Mouse (Mus musculus) ES-E14 (cell line): ENCODE data around the gene Ccl2. TPM values are rescaled to one million over a fixed set of nuclear protein-coding genes. Genes with fewer than 3 reads are reported as not detected.

Source experiments
- DNase-seq: peaks from one replicate; pipeline ENCODE4 v3.0.0-alpha.2; 2013; ENCODE audit warnings: low read depth, low spot score
- H3K27ac ChIP-seq: 2 replicates; pipeline ENCODE4 v1.5.1; 2012; ENCODE audit warnings: low read depth, mild to moderate bottlenecking, low read length, moderate library complexity, mixed read lengths; ENCODE audit not compliant: poor library complexity, insufficient read depth, severe bottlenecking
- H3K36me3 ChIP-seq: 2 replicates; pipeline ENCODE4 v1.6.1; 2012; ENCODE audit warnings: mild to moderate bottlenecking, low read length, moderate library complexity, mixed read lengths; ENCODE audit not compliant: control insufficient read depth, poor library complexity, insufficient read depth, severe bottlenecking
- H3K4me1 ChIP-seq, 2 experiments: fragments of 150-350 bp in 1 of 2; sonication (generic) in 1 of 2; 2 replicates each; pipeline ENCODE4 v1.6.1; 2012; ENCODE audit warnings: low read length in 2 of 2, mild to moderate bottlenecking in 1 of 2, mixed read lengths in 1 of 2; ENCODE audit not compliant: control insufficient read depth in 2 of 2, insufficient read depth in 2 of 2, poor library complexity in 1 of 2
- H3K4me3 ChIP-seq, 2 experiments: fragments of 150-350 bp in 1 of 2; sonication (generic) in 1 of 2; 2 replicates each; pipeline ENCODE4 v1.5.1; 2012; ENCODE audit warnings: low read length in 2 of 2, low read depth in 1 of 2, mild to moderate bottlenecking in 1 of 2, mixed read lengths in 1 of 2; ENCODE audit not compliant: insufficient read depth in 1 of 2, poor library complexity in 1 of 2, severe bottlenecking in 1 of 2
- H3K9ac ChIP-seq: 2 replicates; pipeline ENCODE4 v1.6.1; 2012; ENCODE audit warnings: low read depth, mild to moderate bottlenecking, low read length, mixed read lengths; ENCODE audit not compliant: poor library complexity, insufficient read depth, severe bottlenecking
- H3K9me3 ChIP-seq: fragments of 150-350 bp; sonication (generic); 2 replicates; pipeline ENCODE4 v1.6.1; 2012; ENCODE audit warnings: low read depth, mild to moderate bottlenecking, low read length; ENCODE audit not compliant: control insufficient read depth, insufficient read depth
- CHD2 ChIP-seq: IDR thresholded peaks from 2 replicates; pipeline ENCODE4 v1.6.1; 2014; ENCODE audit warnings: mild to moderate bottlenecking, low read depth, low read length, inconsistent platforms
- HCFC1 ChIP-seq: IDR thresholded peaks from 2 replicates; pipeline ENCODE4 v1.6.1; 2012; ENCODE audit warnings: low read length, inconsistent platforms, borderline replicate concordance; ENCODE audit not compliant: insufficient read depth
- MAFK ChIP-seq: IDR thresholded peaks from 2 replicates; pipeline ENCODE4 v1.6.1; 2014; ENCODE audit warnings: mild to moderate bottlenecking, low read depth, low read length, inconsistent platforms; ENCODE audit not compliant: insufficient read depth
- ZC3H11A ChIP-seq: IDR thresholded peaks from 2 replicates; pipeline ENCODE4 v1.6.1; 2012; ENCODE audit warnings: low read depth, mild to moderate bottlenecking, inconsistent platforms, low read length, borderline replicate concordance
- ZNF384 ChIP-seq: IDR thresholded peaks from 2 replicates; pipeline ENCODE4 v1.6.1; 2012; ENCODE audit warnings: low read depth, low read length, inconsistent platforms
- in situ Hi-C, 2 experiments: fragments of 600-800 bp; cut with MboI; formaldehyde crosslinking; loops; one replicate each; pipeline ENCODE4 v1.15.1; 2025; ENCODE audit warnings: low sequenced_read_pairs in 2 of 2, inconsistent platforms in 1 of 2; ENCODE audit not compliant: unreplicated experiment in 2 of 2
- total RNA-seq: library from RNA; depleted of rRNA; stranded (reverse); fragments of 300-350 nt; gene quantifications from 2 replicates; pipeline ENCODE4 v1.2.3, GENCODE M21; 2012

Gene Ccl2
- total RNA-seq, 1 experiment, result 7.8 TPM

DNA sequence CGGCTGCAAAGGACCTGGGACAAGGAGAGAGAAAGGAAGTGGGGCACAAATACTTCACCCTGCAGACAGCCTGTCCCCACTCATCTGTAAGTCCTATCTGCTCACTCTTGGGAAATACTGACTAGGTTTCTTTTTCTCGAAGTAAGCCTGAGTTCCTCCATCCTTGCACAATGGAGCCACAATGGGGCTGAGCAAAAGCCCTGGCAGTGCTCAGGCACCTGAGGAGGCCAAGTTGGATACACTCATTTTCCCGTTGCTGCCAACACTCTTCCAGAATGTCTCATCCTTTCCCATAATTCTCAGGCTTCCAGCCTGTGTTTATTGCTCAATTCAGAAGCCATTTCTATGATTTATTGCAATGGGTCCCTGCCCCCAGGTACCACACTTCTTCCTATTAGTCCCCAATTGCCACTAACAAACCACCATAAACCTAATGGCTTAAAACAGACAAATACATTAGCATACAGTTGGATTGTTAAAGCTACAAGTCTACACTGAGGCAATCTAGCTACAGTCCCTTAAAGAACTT is 3.8 kb downstream of the Ccl2 start:
- Histone ChIP-seq H3K9me3 (no peaks in the 10 kb centered on the region), H3K4me1 (no peaks in the 10 kb centered on the region), H3K27ac (no peak overlapping the region), H3K4me3 (no peak overlapping the region), H3K36me3 (no peaks in the 10 kb centered on the region), H3K9ac (no peak overlapping the region)
- in situ Hi-C loops, result no loop called here
- TF ChIP-seq MAFK, result no peak
- TF ChIP-seq CHD2, result no peak
- TF ChIP-seq ZNF384, result no peak
- no peak for TF ChIP-seq HCFC1
- no peak for TF ChIP-seq ZC3H11A
- no peak for DNase-seq

DNA sequence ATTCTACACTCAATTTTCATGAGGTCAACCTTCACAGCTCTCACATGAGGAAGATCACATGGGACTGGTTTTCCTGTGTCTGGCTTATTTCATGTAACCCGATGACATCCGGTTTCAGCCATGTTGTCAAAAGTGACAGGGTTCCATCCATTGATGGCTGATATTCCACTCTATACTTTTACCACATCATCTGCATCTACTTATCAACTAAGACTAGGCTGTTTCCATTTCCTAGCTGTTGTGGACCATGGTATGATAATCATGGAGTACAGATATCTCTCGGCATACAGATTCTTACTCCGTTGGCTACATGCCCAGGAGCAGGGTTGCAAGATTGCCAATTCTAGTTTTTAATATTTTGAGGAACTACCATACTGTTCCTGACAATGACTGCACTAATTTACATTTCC is 6.3 kb downstream of the Ccl2 start:
- no peak overlapping the region for H3K4me3 ChIP-seq
- no peak overlapping the region for H3K27ac ChIP-seq
- no peak for DNase-seq
- H3K4me1 ChIP-seq, result no peaks in the 10 kb centered on the region
- in situ Hi-C loops, result no loop called here
- TF ChIP-seq ZNF384, result no peak
- no peak for TF ChIP-seq MAFK
- no peak for TF ChIP-seq HCFC1
- no peak for TF ChIP-seq ZC3H11A
- H3K9me3 ChIP-seq, result no peaks in the 10 kb centered on the region
- no peaks in the 10 kb centered on the region for H3K36me3 ChIP-seq
- no peak overlapping the region for H3K9ac ChIP-seq

DNA sequence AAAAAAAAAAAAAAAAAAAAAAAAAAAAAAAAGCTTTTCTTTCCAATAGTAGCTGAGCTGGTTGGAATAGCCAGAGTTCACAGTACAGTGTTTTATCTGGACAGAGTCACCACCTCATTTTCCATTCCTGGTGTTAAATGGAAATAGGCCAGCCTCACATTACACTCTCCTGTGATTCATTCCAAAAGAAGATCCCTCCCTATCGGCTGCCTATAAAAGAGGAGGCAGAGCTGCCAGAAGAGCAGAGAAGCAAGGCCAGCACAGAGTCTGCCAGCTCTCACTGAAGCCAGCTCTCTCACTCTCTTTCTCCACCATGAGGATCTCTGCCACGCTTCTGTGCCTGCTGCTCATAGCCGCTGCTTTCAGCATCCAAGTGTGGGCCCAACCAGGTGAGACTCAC is 10.1 kb downstream of the Ccl2 start, which contains the start of gene Ccl7:
TSS of gene Ccl7 (plus strand) at position 242 of the 400 bp plus-strand sequence.
- TF ChIP-seq ZC3H11A (no peak), MAFK (no peak), CHD2 (no peak), HCFC1 (no peak), ZNF384 (no peak)
- DNase-seq, result no peak
- no peak within 1 kb of the TSS for H3K4me3 ChIP-seq
- in situ Hi-C loops, result loop anchor here in 1 of 2 experiments (5.0 kb wide), 1 partner anchor 132 kb away; no protein-coding TSS in a partner anchor
- no peaks in the 10 kb centered on the region for H3K4me1 ChIP-seq
- H3K36me3 ChIP-seq, result no peaks in the 10 kb centered on the region
- no peaks in the 10 kb centered on the region for H3K9me3 ChIP-seq
- H3K27ac ChIP-seq, result no peak within 1 kb of the TSS
- H3K9ac ChIP-seq, result no peak within 1 kb of the TSS

DNA sequence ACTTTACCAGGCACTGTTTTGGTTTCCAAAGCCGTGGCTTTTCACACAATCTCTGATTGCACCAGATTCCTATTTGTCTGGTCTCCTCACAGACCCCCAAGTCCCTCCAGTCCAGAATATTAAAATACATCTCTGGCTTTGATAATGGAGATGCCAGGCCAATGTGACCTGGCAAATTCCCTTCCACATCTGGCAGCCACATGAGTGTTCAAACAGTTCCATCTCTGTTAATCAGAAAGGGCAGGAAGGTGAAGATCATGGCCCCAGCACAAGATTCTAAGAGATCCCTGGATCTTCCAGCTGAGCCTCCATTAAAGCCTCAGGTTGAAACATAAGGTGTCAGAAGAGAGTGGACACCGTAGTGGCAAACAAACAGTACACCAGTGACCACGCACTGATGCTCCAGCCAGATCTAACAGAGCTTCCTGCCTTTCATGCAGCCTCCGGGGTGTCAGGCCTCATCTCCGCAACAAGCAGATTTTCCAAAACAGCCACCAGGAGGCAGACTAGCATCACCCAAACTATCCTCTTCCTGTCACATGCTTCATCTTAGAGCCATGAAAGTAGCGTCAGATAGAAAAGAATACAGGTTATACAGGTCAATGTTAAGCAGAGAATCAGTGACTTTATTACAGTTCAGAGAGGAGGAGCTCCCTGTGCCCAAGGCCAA is 12.5 kb downstream of the Ccl2 start:
- DNase-seq, result peak; percentile 51
- no peak overlapping the region for H3K27ac ChIP-seq
- TF ChIP-seq CHD2 (no peak), ZC3H11A (peak; percentile 75; the same call in 1 of the 2 replicates), MAFK (0 out of 2 replicates have a peak, but pooled peaks have one; percentile 9), ZNF384 (no peak), HCFC1 (no peak)
- no peak overlapping the region for H3K9ac ChIP-seq
- no peaks in the 10 kb centered on the region for H3K9me3 ChIP-seq
- in situ Hi-C loops, result loop anchor here in 1 of 2 experiments (5.0 kb wide), 1 partner anchor 129 kb away; no protein-coding TSS in a partner anchor
- H3K4me1 ChIP-seq, result no peaks in the 10 kb centered on the region
- H3K4me3 ChIP-seq, result no peak overlapping the region
- no peaks in the 10 kb centered on the region for H3K36me3 ChIP-seq

DNA sequence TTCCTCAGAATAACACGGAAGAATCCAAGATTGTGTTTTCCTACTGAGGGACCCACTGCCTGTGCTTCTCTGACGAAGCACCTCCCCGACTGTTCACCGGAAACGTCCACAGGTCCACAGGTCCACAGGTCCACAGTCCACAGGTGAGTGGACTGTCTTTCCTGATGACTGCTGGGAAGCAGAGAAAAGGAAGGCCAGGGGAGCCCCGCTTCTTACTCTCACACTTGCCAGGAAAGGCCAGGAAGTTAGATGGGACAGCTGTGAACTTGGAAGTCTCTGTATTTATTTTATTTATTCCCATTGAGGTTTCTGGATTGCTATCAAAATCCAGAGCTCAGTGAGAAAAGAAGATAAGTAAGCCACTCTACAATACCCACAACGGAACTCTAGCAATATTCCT is 18.5 kb downstream of the Ccl2 start:
- Histone ChIP-seq H3K9ac (no peak overlapping the region), H3K36me3 (no peaks in the 10 kb centered on the region), H3K4me1 (no peaks in the 10 kb centered on the region), H3K9me3 (no peaks in the 10 kb centered on the region), H3K4me3 (no peak overlapping the region), H3K27ac (no peak overlapping the region)
- DNase-seq, result no peak
- no peak for TF ChIP-seq CHD2
- TF ChIP-seq HCFC1, result no peak
- TF ChIP-seq ZNF384, result no peak
- no peak for TF ChIP-seq MAFK
- TF ChIP-seq ZC3H11A, result no peak
- in situ Hi-C loops, result no loop called here
